Mouse (Mus musculus) G1E (cell line): ENCODE measurements around the gene Ppp1r9b.

Experiments used
- CTCF ChIP-seq: IDR thresholded peaks from 2 replicates; pipeline ENCODE4 v1.5.1; 2012; ENCODE audit warnings: low read depth, low read length, inconsistent platforms, mixed read lengths
- GATA1 ChIP-seq: IDR thresholded peaks from 2 replicates; pipeline ENCODE4 v1.6.1; 2012; ENCODE audit warnings: borderline replicate concordance, low read length, inconsistent platforms, mixed read lengths
- GATA2 ChIP-seq: IDR thresholded peaks from 2 replicates; pipeline ENCODE4 v1.6.1; 2012; ENCODE audit warnings: low read depth, low read length, inconsistent platforms, borderline replicate concordance
- POLR2AphosphoS5 ChIP-seq: IDR thresholded peaks from 2 replicates; pipeline ENCODE4 v1.6.1; 2012; ENCODE audit warnings: low read depth, low read length, inconsistent platforms; ENCODE audit not compliant: insufficient replicate concordance
- TAL1 ChIP-seq: conservative IDR thresholded peaks from 2 replicates; pipeline ENCODE4 v1.6.1; 2012; ENCODE audit warnings: low read depth, low read length, inconsistent platforms, mixed read lengths

DNA sequence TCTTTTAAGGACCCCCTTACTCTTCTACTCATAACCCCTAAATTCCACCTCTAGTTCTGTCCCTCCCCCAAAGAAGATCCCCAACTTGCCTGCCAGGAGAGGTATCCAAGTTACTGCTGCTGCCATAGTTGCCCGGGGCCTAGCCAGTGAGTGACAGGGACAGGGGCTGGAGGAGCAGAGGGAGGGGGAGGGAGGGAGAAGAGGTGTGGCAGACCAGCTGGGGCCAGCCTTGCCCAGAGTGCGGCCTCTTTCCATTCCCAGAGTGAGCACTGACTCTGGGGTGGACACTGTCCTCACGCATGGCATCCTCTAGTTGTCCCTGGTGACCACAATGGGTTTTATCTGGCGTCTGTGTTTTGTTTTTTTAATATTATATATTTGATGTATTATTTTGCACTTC, 17.5 kb upstream of the Ppp1r9b start:
- TF ChIP-seq CTCF: no peak
- no peak for TF ChIP-seq GATA1
- TF ChIP-seq POLR2AphosphoS5: no peak
- TF ChIP-seq GATA2: no peak
- TF ChIP-seq TAL1: no peak
